Mouse (Mus musculus) layer of hippocampus, adult 8-10 months (tissue): ENCODE data around the gene Ptgds. TPM values are rescaled to one million over a fixed set of nuclear protein-coding genes. Genes with fewer than 3 reads are reported as not detected.
A peak's percentile ranks its signal among the peaks of the same experiment; 100 is the strongest.

Experiments
- DNase-seq, 2 experiments: peaks; one replicate each; pipeline ENCODE4 v3.0.0; 2022; ENCODE audit warnings: low spot score in 2 of 2
- total RNA-seq, 4 experiments: library from RNA; stranded (reverse); gene quantifications; 2 replicates each; pipeline ENCODE4 v1.2.4; 2022

Gene Ptgds
- total RNA-seq, 4 experiments from 2014 or later, result 912 to 1,488 (median 1,209) TPM

DNA sequence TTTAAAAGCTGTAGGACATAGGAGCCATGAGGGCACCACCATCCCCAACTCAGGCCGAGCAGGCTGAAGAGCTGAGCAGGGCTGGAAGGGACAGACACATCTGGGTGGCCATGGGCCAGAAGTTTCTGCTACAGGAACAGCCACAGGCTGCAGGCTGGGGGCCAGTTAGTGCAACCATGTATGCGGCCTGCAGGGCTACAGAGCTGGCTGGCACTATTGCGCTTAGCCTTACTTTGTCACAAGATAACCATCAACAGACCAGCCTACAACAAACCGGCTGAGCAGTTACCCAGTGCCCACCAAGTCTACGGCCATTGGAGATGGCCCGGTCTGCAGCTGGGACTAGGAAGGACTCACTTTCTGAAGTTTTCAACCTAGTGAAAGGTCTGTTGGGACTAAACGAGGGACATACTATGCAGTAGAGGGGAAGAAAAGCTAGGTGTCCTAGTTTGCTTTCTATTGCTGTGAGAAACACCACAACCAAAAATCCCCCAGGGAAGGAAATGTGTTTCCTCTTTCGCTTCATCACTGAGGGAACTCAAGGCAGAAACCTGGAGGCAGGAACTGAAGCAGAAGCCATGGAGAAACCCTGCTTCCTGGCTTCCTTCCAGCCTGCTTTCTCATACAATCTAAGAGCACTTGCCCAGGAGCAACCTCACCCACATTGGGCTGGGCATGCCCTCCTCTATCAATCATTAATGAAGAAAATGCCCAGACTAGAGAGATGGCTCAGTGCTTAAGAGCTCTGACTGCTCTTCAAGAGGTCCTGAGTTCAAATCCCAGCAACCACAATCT lies 18.8 kb downstream of the Ptgds start:
- no peak for DNase-seq

DNA sequence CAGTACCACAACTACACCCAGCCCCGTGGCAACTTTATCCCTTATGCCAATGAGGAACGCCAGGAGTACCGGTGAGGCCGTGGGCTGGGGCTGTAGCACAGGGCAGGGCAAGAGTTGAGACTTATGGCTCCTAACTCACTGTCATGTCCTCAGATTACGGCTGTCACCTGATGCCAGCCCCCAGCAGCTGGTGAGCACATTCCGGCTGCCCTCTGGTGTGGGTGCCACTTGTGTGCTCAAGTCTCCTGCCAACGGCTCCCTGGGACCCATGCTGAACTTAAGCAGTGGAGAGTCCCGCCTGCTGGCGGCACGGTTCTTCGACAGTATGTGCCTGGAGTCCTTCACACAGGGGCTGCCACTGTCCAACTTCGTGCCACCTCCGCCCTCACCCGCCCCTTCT lies 27.2 kb downstream of the Ptgds start:
- no peak for DNase-seq

DNA sequence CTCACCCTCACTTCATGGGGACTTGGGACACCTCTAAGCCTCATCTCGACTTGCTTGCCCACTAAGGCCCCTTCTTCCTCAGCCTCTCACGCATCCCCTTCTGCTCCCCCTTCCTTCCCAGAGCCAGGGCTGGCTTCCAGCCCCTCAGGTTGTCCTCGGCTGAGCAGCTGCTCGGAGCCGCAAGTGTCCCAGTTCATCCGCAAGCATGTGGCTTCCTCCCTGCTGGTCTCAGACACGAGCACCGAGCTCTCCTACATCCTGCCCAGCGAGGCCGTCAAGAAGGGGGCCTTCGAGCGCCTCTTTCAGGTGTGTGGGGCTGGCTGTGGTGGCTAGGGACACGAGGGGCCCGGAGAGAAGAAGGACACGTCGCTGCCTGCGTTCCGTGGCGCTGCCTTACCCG lies 28.8 kb downstream of the Ptgds start:
- DNase-seq, result no peak

DNA sequence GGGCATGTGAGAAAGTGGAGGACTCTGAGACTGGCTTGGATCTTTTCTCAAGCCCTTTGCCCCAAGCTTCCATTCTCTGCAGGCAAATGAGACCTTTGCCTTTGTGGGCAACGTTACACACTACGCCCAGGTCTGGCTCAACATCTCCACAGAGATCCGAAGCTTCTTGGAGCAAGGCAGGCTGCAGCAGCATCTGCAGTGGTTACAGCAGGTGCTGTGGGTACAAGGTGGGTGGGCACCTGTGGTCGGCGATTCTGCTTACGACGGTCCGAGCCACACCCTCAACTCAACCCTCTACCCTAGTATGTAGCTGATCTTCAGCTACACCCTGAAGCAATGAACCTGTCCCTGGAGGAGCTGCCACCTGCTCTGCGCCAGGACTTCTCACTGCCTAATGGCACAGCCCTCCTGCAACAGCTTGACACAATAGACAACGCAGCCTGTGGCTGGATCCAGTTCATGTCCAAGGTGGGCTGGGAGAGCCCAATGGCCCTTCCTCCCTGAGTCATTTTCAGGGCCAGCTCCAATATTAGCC lies 33.5 kb downstream of the Ptgds start:
- no peak for DNase-seq

DNA sequence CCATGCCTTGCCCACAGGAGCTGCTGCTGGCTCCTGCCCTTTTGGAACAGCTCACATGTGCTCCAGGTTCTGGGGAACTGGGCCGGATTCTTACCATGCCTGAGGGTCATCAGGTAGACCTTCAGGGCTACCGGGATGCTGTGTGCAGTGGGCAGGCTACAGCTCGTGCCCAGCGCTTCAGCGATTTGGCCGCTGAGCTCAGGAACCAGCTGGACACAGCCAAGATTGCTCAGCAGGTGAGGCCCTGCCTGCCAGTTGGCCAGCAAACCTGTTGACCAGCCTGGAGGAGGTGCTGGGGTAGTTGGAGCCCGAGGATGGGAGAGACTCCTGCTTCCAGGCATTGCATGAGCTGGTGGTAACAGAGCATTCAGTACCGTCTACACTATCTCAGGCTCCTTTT lies 35.6 kb downstream of the Ptgds start:
- DNase-seq, result no peak

DNA sequence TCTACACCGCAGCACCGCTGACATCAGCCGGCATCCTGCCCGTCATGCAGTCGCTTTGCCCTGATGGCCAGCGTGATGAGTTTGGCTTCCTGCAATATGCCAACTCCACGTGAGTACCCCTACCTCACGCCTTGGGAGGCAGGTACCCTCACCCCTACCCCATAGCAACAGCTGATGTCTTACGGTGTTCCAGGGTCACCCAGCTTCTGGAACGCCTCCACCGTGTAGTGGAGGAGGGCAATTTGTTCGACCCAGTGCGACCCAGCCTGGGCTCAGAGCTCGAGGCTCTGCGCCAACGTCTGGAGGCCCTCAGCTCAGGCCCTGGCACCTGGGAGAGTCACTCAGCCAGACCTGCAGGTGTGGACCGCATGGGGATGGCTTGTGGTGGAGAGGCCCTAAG lies 36.7 kb downstream of the Ptgds start:
- DNase-seq, result no peak

DNA sequence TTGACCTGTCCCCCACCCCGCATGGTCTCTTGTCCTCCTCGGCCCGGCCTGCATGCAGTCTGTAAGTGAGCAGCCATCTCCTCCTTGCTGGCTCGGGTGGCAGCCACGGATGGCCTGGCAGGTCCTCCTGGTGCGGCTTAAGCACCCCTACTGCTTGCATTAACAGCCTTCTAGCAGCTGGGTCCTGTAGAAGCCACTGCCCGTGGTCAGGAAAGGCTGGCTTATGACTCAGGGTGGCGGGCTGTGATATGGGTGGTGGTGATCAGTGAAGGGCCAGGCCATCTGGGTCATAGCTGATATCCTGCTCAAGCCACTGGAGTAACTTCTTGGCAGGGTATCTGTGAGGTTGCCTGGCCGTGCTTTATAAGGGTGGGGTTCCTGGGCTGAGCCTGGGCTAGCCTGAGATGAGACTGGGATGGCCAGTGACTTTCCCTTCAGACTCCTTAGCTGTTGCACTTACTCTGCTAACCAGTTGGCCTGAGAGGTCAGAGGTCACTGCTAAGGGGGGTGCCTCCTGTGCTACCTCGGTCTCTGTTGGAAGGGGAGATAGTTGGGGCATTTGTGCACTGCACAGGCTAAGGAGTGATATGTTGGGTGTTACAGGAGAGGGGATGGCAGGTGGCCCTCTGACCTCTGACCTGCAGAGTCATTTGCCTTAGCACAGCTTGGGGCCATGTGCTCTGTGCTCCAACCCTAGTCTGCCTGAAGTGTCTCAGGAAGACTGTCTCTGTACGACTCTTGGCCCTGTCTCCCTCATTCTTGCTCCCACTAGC lies 37.3 kb downstream of the Ptgds start:
- no peak for DNase-seq

DNA sequence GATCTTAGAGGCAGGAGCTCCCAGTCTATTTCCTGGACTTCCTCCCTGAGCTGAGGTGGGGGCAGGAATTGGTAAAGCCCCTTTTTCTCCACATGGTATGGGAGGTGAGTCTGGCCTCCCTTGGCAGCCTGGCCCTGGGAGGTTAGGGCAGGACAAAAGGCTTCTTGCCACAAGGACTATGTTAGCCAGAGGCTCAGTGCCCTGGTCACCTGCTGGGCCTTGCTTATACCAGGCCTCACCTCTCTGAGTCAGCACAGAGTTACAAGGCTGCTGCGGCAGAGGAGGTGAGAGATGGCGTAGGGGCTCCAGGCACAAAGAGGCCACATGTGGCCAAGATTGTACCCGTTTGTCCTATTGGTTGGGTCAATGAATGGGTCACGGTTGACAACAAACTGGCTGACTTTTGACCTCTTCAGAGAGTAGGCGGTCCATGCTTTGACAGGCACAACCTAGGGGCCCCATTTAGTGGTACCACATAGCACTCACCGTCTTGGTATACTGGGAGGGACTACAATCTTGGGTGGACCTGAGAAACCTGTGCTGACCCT lies 38.5 kb downstream of the Ptgds start:
- no peak for DNase-seq

DNA sequence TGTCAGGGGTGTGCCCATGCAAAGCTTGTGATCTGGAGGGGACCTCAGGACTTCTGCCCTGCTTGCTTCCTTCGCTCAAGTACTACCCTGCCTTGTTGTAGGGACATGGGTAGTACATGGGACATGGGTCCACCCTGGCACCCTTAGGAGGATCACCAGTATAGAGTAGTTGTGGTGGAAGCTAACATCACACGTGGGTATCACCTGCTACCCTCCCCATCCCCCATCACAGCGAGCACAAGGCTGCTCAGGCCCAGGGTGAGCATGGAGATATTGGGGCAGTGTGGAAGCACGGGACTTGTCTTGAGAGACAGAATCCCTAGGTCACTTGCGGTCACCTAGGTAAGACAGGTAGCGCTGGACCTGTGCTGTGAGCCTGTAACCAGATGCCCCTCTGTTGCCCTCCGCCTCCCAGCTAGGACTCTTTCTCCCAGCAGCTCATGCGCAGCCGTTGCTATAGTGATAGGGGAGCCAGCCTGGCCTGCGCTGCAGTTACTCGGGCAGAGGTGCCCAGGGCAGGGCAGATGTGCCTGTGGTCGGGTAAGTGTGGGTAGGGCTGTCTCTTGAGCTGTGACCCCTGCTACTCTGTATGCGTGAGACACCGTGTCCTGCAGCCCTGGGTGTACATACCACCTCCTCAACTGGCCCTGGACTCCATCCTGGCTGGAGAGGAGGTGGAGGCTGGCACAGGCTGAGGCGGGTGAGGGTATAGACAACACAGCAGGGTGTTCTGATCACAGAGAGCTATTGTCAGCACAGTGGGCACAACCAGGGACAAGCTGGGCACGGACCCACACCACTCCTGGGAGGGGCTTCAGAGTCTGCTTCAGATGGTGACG lies 39.2 kb downstream of the Ptgds start:
- peak; percentile 57 to 70 for DNase-seq

DNA sequence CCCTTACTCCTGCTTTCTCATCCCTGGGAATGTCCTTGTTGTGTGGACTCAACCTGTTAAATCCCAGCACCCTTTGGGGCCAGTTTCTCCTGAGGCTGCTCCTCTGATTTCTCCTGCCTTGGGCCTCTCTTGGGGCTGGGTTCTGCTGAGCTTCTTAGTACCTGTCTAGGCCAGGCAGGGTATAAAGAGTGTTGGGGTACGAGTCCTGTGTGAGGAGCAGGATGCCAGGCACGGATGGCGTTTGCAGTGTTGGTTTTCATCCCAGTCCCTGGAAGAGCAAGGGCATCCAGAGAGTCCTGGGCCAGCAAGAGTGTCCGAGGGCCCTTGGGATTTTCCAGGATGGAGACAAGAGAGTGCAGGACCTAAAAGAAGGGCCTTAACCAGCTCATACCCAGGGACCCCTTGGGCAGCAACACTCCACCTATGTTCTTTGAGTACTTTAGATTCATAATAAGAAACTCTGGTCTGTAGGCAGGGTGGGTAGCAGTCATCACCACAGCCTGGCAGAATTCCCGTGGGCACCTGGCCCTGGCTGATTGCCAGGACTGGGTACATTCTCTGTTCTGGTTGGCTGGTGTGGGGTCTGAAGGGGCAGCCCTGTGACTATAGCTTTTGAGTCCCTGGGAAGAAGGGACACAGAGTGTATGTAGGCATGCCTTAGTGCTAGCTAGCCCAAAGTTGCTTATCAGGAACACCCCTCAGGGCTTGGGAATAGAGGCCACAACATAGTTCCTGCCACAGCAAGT lies 40.2 kb downstream of the Ptgds start:
- peak in 1 of 2 experiments; percentile 49 for DNase-seq

DNA sequence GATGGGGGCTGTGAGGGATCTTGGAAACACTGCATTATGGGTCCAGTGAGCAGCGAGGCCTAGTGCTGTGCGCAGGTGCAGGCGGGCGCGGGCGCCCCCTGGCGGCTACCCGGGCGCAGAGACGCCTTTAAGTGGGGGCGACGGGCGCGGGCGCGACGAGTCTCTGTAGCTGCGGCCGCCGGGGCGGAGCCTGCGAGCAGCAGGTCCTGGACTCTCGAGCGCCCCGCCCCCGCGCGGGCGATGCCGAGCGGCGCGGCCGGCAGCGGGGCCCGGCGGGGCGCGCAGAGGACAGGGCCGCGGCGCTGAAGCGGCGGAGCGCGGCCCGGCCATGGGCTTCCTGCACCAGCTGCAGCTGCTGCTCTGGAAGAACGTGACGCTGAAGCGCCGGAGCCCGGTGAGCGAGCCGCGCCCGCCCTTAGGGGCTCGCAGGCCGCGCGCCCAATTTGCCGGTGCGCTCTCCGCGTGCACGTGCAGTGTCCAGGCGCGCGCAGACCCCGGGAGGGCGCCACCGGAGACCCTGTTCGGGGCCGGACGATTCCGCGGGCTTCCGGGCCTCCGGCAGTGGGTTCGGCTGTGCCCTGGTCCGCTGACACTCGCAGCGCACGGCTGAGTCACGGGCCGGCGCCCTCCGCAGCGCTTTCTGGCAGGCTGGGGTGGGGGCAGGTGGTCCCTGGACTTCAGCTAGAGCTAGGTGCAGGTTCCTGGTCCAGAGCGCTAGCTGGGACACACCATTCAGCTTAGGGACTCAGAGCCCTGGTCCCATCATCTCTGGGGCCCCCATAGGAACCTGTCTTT lies 41.2 kb downstream of the Ptgds start, which contains the start of gene Abca2:
Gene Abca2 (plus strand): TSS at position 262 of the 795 bp plus-strand sequence.
- peak; percentile 92 to 98 for DNase-seq

DNA sequence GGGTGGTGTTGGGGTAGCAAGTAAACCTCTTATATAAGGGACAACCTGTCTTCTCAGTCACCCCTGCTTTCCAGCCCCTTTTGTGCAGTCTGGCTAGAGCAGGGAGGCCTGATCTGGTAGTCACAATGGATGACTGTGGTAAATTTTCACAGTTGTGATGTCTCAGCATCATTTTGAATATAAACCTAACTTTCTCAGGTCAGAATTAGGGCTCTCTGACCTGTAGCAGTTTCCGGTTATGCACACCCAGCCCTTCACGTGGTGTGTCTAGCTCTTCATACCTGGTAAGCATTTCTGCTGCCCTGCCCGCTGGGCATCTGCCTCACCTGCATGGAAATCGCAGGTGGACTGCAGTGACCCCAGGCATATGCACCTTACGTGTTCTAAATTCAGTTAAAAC lies 42.6 kb downstream of the Ptgds start:
- DNase-seq, result no peak

DNA sequence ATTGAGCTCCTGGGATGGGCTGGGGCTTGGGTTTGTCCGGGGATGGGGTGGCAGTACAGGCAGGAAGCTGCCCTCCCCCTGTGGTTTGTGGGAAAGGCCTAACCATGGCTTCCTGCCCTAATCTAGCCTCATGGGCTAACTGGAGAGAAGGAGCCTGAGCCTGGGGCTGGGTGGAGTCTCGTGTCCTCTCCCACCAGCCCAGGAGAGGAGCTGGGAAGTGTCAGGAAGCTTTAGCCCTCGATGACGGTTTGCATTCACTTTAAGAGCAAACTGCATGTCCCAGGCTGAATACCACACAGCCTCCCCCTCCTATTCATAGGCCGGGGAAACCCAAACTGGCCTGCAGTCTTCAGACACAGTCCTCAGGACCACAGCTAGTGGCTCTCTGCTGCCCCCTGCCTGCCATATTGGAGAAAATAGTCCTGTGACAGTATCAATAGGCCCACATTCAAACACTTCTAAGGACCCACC lies 43.1 kb downstream of the Ptgds start:
- DNase-seq, result peak in 1 of 2 experiments; percentile 80

DNA sequence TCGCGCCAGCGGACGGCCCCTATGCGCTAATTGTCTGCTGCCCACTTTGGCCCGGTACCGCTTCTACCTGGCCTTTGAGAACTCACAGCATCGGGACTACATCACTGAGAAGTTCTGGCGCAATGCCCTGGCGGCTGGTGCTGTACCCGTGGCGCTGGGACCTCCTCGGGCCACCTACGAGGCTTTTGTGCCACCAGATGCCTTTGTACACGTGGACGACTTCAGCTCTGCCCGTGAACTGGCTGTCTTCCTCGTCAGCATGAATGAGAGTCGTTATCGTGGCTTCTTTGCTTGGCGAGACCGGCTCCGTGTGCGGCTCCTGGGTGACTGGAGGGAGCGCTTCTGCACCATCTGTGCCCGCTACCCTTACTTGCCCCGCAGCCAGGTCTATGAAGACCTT lies 44.4 kb downstream of the Ptgds start:
- no peak for DNase-seq

DNA sequence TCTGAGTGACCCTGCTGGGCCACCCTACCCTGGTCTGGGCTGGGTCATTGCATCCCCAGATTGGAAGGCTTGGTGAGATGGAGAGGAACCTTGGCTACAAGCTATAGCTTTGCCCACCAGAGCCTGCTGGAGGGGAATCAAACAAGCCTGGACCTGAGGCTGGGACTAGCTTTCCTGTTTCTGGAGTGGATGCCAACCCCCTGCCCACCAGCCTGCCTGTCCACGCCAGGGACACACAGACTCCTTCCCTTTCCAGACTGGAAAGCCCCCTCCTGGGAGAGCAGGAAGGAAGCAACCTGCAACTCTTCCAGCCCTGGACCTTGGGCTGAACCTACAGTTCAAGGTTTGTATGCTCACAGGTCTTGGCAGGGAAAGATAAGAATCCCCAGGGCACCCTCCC lies 46.2 kb downstream of the Ptgds start:
- no peak for DNase-seq

DNA sequence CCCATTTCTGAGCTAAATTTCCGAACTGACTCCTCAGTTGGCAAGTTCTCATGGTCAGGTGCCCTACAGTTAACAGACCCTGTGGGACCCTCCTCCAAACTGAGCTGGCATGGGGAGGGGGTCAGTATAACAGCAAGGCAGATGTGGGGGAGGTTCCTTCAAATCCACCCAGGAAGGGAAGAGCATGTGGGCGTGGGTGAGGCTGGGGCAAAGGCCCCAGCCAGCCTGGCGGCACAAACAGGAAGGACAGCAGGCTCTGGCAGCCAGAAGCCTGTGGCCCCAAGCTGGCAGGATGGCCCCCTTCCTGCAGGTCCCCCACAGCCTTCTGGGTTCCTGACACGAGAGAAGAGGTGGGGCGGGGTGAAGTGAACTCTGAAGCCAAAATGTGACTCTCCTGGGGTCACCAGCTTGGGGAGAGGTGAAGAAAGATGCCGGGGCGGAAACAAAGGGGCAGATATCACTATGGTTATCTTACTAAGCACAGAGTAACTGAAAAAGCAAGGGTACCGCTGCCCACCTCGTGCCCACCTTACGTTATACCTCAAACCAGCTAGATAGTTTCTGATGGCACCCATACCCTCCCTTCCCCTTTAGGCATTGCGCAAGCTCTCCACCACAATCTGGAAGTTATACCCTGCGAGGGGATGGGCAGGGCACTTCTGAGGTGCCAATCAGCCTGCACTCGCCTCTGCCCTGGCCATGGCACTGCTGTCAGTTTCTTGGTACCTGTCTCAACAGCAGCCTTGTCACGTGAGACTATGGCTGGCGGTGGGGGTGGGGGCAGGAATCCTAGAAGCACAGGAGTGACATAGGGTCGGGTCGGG lies 47.0 kb downstream of the Ptgds start, which contains the start of gene Fut7:
Gene Fut7 (plus strand): TSS at position 681 of the 824 bp plus-strand sequence.
- no peak for DNase-seq

DNA sequence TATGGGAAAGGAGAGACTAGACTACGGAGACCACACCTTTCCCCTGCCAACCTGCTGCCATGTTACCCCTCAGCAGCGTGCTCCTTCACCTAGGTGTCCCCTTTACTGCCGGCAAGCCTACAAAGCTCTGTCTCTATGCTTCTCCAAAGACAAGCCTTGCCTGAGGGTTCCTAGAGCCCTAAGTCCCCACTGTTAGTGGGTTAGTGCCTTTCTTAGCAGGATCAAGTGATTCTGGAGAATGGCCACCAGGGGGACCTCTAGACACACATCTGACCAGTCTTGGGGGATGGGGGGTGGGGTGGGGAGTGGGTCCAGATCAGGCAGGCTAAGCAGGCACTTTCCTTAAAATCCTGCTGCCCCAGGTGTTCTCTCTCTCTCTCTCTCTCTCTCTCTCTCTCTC lies 48.0 kb downstream of the Ptgds start:
- DNase-seq, result no peak

DNA sequence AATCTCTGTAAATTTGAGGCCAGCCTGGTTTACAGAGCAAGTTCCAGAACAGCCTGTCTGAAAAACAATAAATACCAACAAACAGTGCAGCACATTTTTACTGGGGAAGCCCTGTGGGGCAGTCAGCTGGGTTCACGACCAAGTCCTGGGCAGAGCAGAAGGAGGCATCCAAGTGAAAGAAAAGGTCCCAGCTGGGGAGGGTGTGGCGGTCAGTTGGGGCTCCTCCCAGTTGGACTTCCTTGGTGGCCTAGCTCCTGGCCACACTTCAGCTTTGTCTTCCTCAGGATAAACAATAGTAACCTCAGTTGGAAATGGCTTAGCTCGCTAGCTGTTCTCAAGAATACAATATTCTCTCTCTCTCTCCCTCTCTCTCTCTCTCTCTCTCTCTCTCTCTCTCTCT lies 52.4 kb downstream of the Ptgds start:
- no peak for DNase-seq
